Mouse (Mus musculus) lung, postnatal 4 days (tissue): Measurements from ENCODE around the gene Gm21188.
"Not testable (repeated sequence)": the region's sequence is repeated elsewhere in the genome, so short reads cannot be mapped to it uniquely, and the experiment has no call there.

Experiments
- DNase-seq, 2 experiments: peaks; one replicate each; pipeline ENCODE4 v3.0.0; 2021

The Gm21188 gene

DNA sequence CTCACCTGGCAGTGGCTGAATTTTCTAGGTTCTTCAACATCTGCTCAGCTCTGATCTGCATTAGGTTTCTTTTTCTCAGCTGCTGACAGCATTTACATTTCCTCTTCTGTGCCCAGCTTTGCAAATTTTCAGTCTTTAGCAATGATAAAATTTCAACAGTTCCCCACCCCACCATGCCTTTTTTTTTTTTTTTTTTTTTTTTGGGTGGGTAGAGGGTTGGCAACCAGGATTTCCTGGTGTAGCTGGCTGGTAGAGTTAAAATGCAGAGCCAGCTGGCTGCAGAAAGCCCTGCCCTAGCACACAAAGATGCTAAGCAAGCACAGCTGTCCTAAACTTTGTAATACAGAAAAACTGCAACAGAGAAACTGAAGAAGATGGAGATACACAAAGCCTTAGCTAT, at the start of gene Gm21188:
Gm21188 (minus strand) TSS at position 110 of the 400 bp plus-strand sequence.
- not testable (repeated sequence) for DNase-seq

DNA sequence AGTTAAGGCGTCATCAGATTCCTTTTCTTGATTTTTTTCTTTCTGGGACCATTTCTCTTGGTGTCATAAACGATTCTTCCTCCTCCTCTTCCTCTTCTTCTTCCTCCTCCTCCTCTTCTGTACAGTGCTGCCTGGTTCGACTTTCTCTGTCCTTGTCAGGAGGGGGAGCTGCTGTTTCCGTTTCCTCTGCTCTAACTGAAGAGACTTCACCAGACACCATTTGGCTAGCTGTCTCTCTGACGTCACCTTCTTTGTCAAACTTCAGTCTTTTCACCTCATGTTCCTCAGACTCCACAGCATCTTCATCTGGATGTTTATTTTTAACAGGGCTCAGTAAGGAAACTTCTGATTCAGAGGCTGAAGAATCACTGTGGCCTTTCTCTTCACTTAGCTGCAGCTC, 47.3 kb upstream of the Gm21188 start:
- not testable (repeated sequence) for DNase-seq

DNA sequence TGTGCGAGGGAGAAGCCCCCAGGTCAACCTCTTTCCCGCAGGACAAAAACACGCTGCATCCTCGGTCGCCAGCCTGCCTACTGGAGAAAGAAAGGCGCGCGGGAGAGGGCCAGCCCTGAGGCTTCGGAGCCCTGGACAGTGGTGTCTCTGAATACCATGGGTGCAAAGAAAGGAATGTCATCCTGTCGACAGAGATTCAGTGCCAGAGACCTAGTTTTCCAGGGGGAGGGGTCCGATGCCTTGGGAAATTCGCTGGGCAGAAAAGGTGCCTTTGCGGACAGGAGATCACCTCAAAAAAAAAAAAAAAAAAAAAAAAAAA, 44.9 kb upstream of the Gm21188 start:
- not testable (repeated sequence) for DNase-seq

DNA sequence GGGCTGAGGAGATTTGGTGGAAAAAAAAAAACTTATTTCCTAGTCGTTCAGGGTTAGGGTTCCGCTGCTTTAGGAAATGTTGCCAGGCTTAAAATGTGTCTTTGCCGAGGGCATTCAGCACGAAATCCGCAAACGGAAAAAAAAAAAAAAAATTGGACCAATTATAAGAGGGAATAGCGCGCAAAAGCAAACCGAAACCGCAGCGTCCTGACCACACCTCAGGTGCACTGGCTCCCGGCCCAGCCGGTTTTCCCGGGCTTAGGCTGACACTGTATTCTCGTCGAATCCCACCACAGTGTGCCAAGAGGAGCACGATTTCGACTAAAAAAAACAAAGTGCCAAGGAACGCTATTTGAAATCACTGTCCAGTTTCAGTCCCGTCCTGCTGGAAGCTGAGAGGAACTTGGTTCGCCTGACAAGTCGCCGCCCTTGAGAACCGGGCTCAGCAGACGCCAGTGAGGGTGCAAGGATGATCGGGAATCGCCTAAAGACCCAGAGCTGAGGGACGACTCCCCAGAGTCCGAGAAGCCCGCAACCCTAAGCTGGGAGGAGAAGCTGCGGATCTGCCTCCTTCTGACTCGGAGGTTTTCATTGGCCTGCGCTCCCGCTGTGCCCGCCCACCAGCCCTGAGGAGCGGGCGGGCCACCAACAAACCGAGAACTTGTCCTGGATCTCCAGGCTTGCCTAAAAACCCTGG, 44.4 kb upstream of the Gm21188 start:
- peak; percentile 4 to 19 for DNase-seq

DNA sequence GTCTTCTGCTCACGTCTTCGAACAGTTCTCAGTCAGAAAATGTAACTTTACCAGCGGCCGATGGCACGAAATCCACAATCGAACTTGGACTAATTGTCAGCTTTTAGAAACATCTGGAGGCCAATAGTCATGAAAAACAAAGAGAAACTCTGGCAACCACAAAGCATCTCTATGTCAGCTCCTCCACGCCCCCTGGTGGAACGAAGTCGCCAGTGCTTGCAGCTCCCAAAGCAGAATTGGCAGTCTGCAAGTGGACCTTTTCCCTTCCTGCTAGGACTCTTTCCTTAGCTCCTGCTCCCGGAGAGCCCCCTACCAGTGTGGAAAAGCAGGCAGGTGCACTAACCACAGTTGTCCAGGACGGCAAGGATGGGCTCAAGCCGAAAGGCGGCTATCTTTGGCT, 41.0 kb upstream of the Gm21188 start:
- DNase-seq, result not testable (repeated sequence)

DNA sequence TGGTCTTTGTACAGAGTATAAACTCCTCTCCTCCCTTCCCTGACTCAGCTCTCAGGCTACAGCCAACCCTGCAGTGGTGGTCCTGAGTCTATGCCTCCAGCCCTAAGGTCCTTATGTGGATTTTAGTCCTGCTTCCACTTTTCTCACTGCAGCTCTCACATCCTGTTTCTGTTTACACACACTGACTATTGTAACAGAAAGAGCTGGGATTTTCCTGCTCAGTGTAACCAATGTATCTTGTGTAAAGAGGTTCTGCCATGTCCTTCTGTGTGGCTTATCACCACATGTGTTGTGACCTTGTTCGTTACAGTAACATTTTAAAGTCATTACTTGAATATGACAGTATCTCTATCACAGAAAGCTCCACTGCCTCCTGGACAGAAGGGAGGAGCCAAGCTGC, 27.6 kb upstream of the Gm21188 start:
- DNase-seq, result not testable (repeated sequence)

DNA sequence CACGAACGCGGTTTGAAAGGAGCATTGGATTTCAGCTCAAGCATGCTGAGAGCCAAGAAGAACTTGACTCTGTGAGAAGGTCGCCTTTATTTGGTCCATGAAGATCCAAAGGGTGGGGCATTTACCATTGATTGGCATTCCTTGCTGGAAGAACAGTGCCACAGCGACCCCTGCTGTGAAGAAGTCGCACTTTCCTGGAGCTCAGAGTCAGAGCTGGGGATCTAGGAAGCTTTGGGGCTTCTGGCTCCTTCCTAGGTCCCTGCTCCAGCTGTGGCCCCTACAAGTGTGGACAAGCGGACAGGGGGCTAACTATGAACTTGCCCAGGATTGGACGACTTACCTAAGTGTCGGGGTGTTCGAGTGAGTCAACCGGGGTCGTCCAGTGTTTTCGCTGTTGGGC, 18.9 kb upstream of the Gm21188 start:
- not testable (repeated sequence) for DNase-seq

DNA sequence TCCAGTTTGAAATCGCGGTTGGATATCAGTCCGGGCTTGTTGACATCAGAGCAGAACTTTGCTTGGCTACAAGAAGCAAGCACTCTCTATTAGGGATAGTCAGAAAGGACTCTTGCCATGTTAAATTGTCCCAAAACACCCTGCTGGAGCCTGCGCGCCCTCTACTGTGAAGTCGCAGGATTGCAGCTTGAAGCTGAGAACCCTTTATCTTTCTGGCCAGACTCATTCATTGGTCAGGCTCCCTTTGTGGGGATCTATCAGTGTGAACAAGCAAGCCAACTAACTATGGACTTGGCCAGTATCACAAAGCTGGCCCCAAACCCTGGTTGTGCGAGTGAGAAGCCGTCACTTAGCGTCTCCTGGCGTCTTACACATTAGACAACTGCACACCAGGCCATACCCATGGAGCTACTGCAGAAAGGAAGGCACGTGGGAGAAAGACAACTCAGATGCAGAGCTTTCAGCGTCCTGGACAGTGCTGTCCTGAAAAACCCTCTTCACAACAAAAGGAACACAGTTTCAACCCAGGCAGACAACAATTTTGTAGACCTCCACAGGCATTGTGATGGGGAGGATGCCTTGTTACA, 18.1 kb upstream of the Gm21188 start:
- DNase-seq, result not testable (repeated sequence)

DNA sequence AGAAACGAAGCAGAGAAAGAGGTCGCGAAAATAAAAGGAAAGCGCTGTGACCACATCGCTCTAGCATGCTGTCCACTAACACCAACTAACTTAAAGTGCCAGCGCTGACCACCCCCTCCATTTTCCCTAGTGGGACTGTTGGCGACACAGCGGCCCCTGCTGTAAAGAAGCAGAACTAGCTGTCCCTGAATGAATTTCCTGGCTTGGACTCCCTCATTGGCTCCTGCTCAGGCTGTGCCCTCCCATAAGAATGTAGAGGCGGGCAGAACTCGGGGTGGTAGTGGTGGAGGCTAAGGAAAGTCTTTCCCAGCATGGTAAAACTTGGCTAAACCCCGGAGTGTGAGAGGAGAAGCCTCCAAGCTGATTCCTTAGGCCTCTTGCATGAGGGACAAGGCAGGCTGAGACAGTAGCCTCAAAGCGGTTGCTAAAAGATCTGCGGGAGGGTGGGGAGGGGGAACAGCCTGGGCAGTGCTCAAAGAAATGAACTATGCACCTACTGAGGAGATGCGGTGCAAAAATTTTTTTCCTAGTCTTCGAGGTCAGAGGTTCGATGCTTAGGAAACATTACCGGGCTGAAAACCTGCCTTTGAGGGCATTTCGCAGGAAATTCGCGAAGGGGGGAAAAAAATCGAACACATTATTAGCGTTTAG, 11.6 kb upstream of the Gm21188 start:
- not testable (repeated sequence) for DNase-seq

DNA sequence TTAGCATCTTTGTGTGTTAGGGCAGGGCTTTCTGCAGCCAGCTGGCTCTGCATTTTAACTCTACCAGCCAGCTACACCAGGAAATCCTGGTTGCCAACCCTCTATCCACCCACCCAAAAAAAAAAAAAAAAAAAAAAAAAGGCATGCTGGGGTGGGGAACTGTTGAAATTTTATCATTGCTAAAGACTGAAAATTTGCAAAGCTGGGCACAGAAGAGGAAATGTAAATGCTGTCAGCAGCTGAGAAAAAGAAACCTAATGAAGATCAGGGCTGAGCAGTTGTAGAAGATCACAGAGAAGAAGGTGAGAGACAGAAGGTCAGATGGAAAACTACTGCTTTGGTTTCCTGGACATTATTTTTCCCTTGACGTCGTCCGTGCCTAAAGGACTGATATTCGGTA, 10.9 kb upstream of the Gm21188 start:
- not testable (repeated sequence) for DNase-seq

DNA sequence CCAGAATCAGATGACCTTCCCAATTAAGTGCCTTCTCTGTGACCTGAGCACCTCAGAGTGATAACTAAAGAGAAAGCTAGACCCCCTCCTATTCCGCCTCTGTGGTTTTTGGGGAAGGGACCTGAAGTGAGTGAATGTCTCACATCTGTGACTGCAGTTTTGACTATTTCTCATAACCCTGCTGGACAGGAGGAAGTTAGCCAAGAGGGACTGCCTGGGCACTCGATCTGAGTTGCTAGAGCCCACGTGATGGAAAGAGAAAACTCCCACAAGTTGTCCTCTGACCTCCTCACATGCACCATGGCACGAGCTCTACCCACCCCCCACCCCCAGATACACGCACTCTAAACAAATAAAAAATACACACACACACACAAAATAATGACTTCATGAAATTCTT, 3.4 kb downstream of the Gm21188 start:
- not testable (repeated sequence) for DNase-seq

DNA sequence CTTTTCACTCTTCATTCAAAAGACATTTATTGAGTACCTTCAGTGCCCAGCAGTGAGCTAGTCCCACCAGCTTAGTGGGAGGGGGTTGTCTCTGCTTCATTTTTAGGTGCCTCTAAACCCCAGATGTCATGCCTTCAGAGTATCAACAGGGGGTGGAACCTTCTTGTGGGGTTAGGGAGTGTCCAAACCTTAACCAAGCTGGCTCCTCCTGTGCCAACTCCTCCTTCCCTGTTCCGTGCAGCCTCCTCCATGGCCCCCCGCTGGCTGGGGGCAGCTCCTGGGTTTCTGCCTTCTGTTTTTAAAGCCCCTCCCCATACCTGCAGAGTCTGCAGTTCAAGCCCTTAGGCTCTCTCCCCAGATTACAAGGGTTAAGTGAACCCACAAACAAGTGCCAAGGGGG, 3.8 kb downstream of the Gm21188 start:
- not testable (repeated sequence) for DNase-seq

DNA sequence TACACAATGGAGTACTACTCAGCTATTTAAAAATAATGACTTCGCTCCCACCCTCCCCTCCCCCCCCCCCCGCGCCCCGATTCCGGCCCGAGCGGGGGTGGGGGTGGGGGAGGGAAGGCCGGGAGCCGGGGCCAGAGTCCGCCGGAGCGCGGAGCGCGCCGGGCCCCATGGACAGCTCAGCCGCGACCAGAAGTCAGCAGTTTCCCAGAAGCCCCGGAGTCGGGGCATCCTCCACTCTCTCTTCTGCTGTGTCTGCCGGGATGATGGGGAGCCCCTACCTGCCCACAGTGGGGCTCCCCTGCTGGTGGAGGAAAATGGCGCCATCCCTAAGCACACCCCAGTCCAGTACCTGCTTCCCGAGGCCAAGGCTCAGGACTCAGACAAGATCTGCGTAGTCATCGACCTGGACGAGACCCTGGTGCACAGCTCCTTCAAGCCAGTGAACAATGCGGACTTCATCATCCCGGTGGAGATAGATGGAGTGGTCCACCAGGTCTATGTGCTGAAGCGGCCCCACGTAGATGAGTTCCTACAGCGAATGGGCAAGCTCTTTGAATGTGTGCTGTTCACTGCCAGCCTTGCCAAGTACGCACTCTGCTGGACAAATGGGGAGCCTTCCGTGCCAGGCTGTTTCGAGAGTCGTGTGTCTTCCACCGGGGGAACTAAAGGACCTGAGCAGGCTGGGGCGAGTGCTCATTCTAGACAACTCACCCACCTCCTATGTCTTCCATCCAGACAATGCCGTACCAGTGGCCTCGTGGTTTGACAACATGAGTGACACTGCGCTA, 5.4 kb downstream of the Gm21188 start:
- DNase-seq, result not testable (repeated sequence)

DNA sequence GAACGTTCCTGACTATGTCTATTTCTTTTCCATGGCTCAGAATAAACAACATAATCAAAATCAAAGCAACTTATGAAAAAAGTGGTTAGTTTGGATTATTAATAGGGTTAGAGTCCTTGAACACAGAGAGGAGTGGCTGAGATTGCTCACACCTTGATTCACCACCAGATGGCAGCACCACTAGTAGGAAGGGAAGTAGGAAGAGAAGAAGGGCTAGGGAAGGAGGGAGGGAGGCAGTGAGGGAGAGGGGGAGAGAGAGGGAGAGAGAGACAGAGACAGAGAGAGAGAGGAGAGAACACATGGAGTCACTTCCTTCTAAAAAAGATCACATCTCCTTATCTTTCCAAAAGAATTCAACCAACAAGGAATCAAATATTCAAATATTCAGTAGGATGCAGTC, 10.8 kb downstream of the Gm21188 start:
- peak in 1 of 2 experiments; percentile 56 for DNase-seq

DNA sequence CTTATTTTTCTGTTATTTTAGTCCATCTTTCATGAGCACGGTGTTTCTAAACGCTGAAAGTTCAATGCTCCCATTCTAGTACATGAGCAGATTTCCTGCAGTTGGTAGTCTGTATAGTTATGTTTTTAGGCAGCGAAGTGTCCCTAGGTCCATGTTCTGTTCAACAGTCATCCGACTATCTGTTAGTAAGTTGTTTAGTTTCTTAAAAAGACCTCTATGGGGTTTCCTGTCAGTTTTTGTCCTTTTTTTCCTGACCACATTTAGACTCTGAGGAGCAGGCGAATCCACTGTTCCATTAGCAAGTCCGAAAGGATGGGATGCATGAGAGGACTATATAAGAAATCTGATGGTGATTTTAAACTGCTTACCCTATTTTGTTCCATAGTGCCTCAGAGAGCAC, 14.1 kb downstream of the Gm21188 start:
- not testable (repeated sequence) for DNase-seq

DNA sequence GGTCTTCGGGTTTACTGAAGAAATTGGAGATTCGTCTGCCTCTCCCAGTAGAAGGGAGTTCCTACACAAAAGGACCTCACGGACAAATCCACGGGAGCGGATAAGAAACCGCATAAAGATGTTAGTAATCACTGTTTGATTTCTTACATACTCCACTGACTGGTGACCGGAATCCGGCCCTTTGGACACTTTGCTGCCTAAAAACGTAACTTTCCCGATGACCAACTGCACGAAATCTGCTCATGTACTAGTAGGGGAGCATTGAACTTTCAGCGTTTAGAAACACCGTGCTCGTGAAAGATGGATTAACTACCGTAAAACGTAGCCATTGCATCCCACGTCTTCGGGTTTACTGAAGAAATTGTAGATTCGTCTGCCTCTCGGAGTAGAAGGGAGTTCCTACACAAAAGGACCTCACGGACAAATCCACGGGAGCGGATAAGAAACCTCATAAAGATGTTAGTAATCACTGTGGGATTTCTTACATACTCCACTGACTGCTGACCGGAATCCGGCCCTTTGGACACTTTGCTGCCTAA, 15.3 kb downstream of the Gm21188 start:
- peak in 1 of 2 experiments; percentile 35 for DNase-seq

DNA sequence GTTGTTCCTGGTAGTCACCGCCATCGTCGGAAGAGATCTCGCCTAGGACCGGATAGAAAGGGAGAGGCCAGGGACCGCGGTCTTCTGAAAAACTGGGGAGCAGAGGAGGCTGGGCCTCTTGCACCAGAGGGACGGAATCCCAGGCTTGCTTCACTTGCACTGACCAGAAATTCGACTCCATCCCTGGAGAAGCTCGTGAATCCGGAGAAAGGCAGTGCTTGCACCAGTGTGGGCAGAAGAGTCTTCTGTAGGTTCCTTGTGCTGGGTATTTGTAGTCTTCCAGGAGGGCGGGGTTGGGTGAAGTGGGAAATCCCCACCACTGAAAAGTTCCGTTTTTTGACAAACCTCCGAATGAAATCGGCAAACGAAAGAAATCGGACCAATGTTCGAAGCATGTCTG, 16.8 kb downstream of the Gm21188 start:
- DNase-seq, result peak in 1 of 2 experiments; percentile 22

DNA sequence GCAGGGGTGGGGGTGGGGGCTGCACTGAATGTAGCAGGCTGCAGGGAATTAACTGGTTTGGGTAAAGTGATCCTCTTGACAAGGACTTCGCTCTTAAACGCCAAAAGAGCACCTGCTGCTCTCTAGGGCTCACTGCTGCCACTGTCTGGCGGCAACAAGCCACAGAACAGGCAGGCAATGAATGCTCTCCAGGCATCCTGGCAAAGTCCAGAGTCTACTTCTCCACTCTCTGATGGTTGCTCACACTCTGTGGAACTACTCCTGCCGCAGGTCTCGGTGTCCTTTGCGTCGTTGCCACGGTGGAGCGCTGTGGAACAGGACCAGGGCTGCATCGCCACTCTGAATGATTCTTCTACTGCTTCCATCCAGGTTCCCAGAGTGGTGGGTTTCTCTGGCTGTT, 17.4 kb downstream of the Gm21188 start:
- DNase-seq, result not testable (repeated sequence)

DNA sequence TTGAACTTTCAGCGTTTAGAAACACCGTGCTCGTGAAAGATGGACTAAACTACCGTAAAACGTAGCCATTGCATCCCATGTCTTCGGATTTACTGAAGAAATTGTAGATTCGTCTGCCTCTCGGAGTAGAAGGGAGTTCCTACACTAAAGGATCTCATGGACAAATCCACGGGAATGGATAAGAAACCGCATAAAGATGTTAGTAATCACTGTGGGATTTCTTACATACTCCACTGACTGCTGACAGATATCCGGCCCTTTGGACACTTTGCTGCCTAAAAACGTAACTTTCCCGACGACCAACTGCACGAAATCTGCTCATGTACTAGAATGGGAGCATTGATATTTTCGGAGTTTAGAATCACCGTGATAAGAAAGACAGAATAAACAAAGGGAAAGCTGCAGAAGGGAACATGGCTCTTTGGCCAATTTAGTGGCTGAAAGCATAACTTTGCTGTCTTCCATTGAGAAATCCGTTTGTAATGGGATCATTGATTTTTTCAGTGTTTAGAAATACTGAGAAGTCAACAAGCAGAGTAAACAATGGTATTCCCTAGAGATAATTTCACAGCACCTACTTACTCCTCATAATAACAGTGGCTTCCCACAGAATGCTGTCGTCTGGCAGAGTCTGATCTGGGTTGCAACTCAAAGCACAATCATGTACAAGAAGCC, 18.3 kb downstream of the Gm21188 start:
- DNase-seq, result peak in 1 of 2 experiments; percentile 66

DNA sequence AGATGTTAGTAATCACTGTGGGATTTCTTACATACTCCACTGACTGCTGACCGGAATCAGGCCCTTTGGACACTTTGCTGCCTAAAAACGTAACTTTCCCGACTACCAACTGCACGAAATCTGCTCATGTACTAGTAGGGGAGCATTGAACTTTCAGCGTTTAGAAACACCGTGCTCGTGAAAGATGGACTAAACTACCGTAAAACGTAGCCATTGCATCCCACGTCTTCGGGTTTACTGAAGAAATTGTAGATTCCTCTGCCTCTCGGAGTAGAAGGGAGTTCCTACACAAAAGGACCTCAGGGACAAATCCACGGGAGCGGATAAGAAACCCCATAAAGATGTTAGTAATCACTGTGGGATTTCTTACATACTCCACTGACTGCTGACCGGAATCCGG, 20.3 kb downstream of the Gm21188 start:
- DNase-seq, result peak in 1 of 2 experiments; percentile 67

DNA sequence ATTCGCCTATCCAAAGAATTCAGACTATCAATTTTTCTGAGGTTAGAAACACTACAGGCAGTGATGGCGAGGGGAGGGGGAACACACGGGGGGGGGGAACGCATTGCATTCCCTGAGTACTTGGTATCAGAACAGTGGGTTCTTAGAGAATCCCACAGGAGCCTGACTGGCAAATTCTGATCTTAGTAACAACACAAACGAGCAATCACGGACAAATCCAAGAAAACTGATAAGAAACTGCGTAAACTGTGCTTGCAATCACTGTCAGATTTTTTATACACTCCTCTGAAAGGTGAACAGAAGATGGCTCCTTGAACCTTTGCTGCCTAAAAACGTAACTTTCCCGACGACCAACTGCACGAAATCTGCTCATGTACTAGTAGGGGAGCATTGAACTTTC, 24.6 kb downstream of the Gm21188 start:
- peak in 1 of 2 experiments; percentile 15 for DNase-seq

DNA sequence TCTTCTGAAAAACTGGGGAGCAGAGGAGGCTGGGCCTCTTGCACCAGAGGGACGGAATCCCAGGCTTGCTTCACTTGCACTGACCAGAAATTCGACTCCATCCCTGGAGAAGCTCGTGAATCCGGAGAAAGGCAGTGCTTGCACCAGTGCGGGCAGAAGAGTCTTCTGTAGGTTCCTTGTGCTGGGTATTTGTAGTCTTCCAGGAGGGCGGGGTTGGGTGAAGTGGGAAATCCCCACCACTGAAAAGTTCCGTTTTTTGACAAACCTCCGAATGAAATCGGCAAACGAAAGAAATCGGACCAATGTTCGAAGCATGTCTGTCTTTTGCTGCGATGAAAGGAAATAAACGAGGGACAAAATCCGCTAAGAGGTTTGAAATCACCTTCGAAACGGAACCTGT, 25.1 kb downstream of the Gm21188 start, which contains the start of gene Gm36079:
Gm36079 (minus strand) TSS at position 101 of the 400 bp plus-strand sequence.
- not testable (repeated sequence) for DNase-seq
